Mouse (Mus musculus): ENCODE results near the gene Dgkg. TPM values are rescaled to one million over a fixed set of nuclear protein-coding genes. Genes with fewer than 3 reads are reported as not detected.

The Dgkg gene
- polyA plus RNA-seq, 1 experiment from 2014 or later, result 3.0 TPM

DNA sequence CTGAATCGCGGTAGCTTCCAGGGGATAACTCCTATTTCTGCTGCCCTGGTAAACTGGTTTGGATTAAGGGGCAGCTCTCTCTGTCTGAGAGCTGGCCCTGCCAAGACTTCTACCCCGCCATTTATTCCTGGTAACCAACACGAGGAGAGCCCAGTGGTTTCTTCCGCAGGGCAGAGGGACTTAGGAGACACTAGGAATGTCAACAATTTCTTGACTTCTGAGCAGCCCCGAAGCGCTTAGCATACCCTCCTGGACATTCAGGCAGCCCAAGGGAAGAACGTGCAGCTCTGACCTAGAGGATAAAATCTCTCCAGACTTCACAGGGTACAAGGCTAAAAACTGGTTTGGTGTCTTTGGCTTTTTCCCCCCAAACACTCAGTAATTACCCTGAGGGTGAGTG is 227.6 kb downstream of the Dgkg start:
- H3K27ac ChIP-seq (ENCODE audit: low read depth, low read length), result peak overlapping the region; percentile 63
- ATAC-seq (ENCODE audit: low read depth), result 0 out of 2 replicates have a peak, but pooled peaks have one; percentile 0
- H3K9me3 ChIP-seq (ENCODE audit: control insufficient read depth, low read length), result no peaks in the 10 kb centered on the region
- peak overlapping the region; percentile 6; the same call in 1 of the 2 replicates for H3K4me3 ChIP-seq (ENCODE audit: low read depth, low read length)
- H3K4me2 ChIP-seq (ENCODE audit: low read depth, low read length), result peak overlapping the region; percentile 36
- H3K4me1 ChIP-seq (ENCODE audit: control insufficient read depth, insufficient read depth, low read length), result peaks cover 22% of the 10 kb centered on the region
- H3K27me3 ChIP-seq (ENCODE audit: control insufficient read depth, insufficient read depth, low read length), result no peaks in the 10 kb centered on the region; the same call in 1 of the 2 replicates
- H3K9ac ChIP-seq (replicated peaks; ENCODE audit: low read depth, low read length), result 0 out of 2 replicates have a peak overlapping the region, but pooled peaks have one; percentile 21
- 1% methylated on average over 8 of the region's 8 CpGs for WGBS
- no peaks in the 10 kb centered on the region for H3K36me3 ChIP-seq (ENCODE audit: control insufficient read depth, insufficient read depth, low read length)

DNA sequence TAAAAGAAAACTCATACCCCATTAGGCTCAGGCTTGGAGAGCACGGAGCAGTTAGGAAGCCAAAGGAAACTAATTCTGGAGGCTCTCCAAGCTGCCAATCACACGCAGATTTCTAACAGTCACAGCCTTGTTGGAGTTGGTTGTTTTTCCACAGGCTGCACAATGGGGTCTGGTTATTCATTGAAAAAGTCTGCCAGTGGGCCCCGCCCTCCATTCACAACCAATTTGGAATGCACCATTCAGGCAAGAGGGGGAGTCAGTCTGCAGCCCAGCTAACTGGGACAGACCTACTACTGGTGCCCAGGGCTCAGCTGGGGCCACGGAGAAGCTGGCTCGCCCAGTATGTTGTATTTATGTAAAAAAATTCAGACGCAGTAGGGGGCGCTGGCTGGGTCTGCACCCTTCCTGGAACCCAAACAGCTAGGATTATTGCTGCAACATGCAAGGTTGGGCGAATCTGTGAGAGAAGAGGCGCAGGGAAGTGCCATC is 228.1 kb downstream of the Dgkg start:
- Histone ChIP-seq H3K27me3 (ENCODE audit: control insufficient read depth, insufficient read depth, low read length) (no peaks in the 10 kb centered on the region; the same call in 1 of the 2 replicates), H3K4me2 (ENCODE audit: low read depth, low read length) (peak overlapping the region; percentile 36), H3K36me3 (ENCODE audit: control insufficient read depth, insufficient read depth, low read length) (no peaks in the 10 kb centered on the region), H3K9ac (replicated peaks; ENCODE audit: low read depth, low read length) (0 out of 2 replicates have a peak overlapping the region, but pooled peaks have one; percentile 21), H3K27ac (ENCODE audit: low read depth, low read length) (peak overlapping the region; percentile 63), H3K9me3 (ENCODE audit: control insufficient read depth, low read length) (no peaks in the 10 kb centered on the region), H3K4me3 (ENCODE audit: low read depth, low read length) (peak overlapping the region; percentile 6; the same call in 1 of the 2 replicates), H3K4me1 (ENCODE audit: control insufficient read depth, insufficient read depth, low read length) (peaks cover 18% of the 10 kb centered on the region)
- peak; percentile 94 for ATAC-seq (ENCODE audit: low read depth)
- WGBS, result 1% methylated on average over 9 of the region's 9 CpGs

DNA sequence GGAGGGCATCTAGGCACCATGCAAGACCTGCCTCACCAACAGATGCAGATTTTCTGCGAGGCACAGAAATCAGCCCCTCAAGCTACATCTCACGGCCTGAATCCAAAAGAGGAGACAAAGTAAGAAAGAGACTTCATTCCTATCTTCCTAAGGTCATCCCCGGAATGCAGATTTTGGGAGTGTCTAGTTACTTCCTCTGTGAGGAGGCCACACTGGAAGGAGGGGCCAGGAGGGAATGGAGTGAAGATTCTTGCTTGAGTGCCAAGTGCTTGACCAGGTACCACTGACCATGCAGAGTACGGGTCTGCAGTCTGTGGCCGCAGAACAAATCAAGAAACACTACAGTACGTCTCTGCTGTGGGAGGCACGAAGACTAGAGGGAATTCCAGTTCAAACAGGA is 230.2 kb downstream of the Dgkg start:
- Histone ChIP-seq H3K27ac (ENCODE audit: low read depth, low read length) (no peak overlapping the region), H3K4me1 (ENCODE audit: control insufficient read depth, insufficient read depth, low read length) (peaks cover 18% of the 10 kb centered on the region), H3K4me2 (ENCODE audit: low read depth, low read length) (no peak overlapping the region), H3K9ac (replicated peaks; ENCODE audit: low read depth, low read length) (no peak overlapping the region), H3K27me3 (ENCODE audit: control insufficient read depth, insufficient read depth, low read length) (no peaks in the 10 kb centered on the region; the same call in 1 of the 2 replicates), H3K36me3 (ENCODE audit: control insufficient read depth, insufficient read depth, low read length) (no peaks in the 10 kb centered on the region), H3K9me3 (ENCODE audit: control insufficient read depth, low read length) (no peaks in the 10 kb centered on the region), H3K4me3 (ENCODE audit: low read depth, low read length) (no peak overlapping the region)
- WGBS, result 80% methylated on average over 7 of the region's 7 CpGs
- no peak for ATAC-seq (ENCODE audit: low read depth)

DNA sequence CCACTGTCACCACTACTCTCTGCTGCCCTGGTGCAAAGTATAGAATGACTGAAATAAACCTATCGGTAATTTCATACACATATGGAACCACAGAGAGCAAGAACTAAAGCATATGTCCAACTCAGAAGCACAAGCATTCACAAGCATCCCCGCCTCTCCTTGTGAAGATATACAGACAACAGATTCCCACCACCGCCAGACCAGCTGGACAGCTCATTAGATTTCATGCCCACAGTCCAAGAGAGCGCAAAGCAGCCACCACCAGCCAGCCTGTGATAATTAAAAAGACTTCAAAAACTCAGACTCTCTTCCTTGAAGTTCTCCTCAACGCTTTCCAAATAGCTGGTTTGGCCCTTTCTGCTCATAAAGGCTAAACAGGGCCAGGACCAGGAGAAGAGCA is 234.8 kb downstream of the Dgkg start:
- Histone ChIP-seq H3K4me2 (ENCODE audit: low read depth, low read length) (no peak overlapping the region), H3K9me3 (ENCODE audit: control insufficient read depth, low read length) (no peaks in the 10 kb centered on the region), H3K36me3 (ENCODE audit: control insufficient read depth, insufficient read depth, low read length) (no peaks in the 10 kb centered on the region), H3K27me3 (ENCODE audit: control insufficient read depth, insufficient read depth, low read length) (no peaks in the 10 kb centered on the region), H3K4me1 (ENCODE audit: control insufficient read depth, insufficient read depth, low read length) (no peaks in the 10 kb centered on the region), H3K4me3 (ENCODE audit: low read depth, low read length) (no peak overlapping the region), H3K27ac (ENCODE audit: low read depth, low read length) (no peak overlapping the region), H3K9ac (replicated peaks; ENCODE audit: low read depth, low read length) (no peak overlapping the region)
- ATAC-seq (ENCODE audit: low read depth), result no peak
- WGBS, result 76% methylated on average over 5 of the region's 5 CpGs

Small RNA genes within 50 kb of the gene (microRNA-seq; reads per million reads assigned to microRNA genes)
- not detected for gene Mir6362
- gene Mir8095, result not detected

Other genes with a start within 250 kb of the Dgkg start
- 18.3 and 26.1 TPM in 2 replicates for gene Etv5, start 217.5 kb downstream of the Dgkg start, polyA plus RNA-seq (2014; fragmentation: Nextera tagmentation; extraction: Ambion mirVana)
- not detected in 2 replicates for gene Crygs, start 154.4 kb upstream of the Dgkg start, polyA plus RNA-seq (2014; fragmentation: Nextera tagmentation; extraction: Ambion mirVana)
- 20.7 and 25.7 TPM in 2 replicates for gene Tbccd1, start 200.4 kb upstream of the Dgkg start, polyA plus RNA-seq (2014; fragmentation: Nextera tagmentation; extraction: Ambion mirVana)
- 90.2 and 103 TPM in 2 replicates for gene Dnajb11, start 200.6 kb upstream of the Dgkg start, polyA plus RNA-seq (2014; fragmentation: Nextera tagmentation; extraction: Ambion mirVana)
- gene Ahsg, start 234.1 kb upstream of the Dgkg start, polyA plus RNA-seq (2014; fragmentation: Nextera tagmentation; extraction: Ambion mirVana), result 0.94 and 1.4 TPM in 2 replicates

Data from neural tube, embryonic 14.5 days (tissue).